Mouse (Mus musculus): ENCODE measurements around the gene Sorl1.

DNA sequence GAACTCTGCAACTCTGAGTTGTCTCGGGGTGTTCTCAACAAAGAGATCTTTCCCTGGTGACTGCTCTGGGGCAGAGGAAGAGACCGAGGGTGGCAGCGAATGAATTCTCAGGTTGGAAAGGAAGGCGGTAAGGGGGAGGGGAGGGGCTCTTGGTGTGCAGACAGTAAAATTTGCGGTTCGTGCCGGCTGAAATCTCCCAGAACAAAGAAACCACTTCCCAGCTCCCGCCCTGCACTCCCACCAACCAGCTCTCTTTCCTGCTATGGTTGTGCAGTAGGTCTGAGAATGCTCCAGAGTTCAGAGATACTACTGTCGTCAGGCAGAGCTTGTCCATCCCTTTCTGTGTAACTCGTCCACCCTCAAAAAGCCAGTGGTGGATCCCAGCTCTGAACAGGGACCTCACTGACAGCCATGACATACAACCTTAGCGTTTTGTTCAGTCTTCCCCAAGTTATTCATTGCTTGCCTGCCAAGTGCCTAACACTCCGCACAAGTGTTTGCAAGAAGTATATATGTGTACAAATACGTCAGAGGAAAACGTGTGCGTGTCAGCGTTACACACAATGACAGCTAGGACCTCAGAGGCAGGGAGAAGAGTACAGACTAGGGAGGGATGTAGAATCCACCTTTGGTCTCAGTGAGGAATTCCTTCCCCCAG, 172.5 kb downstream of the Sorl1 start:
- TF ChIP-seq KAT2A (IDR thresholded peaks at IDR 0.05; ENCODE audit: insufficient replicate concordance, low read length) (no peak), POLR2A (IDR thresholded peaks at IDR 0.05; ENCODE audit: low read depth, low read length) (no peak)

All from CH12.LX (cell line).